Mouse (Mus musculus) erythroblast, embryonic 14.5 days (primary cell): ENCODE results near the gene Atg9b.

Source experiments
- GATA1 ChIP-seq: IDR thresholded peaks from 2 replicates; pipeline ENCODE4 v1.6.1; 2012; ENCODE audit warnings: low read length, inconsistent platforms, mixed read lengths
- TAL1 ChIP-seq: IDR thresholded peaks from 3 replicates; pipeline ENCODE4 v1.6.1; 2012; ENCODE audit warnings: low read length, inconsistent platforms, mixed read lengths

- TF ChIP-seq GATA1 (no peak), TAL1 (no peak)
These were observed 45.6 kb downstream of the Atg9b start for GRCm38 (mm10) chr5:24346313-24346712.
